Mouse (Mus musculus) neural tube, embryonic 14.5 days (tissue): ENCODE measurements at regions not wholly inside any gene's neighbourhood (a gene's known extent, or its start where the extent isn't known, plus 50 kb on each side); places are given as distances from the start of the nearest gene placed in this dataset.

ENCODE experiments used
- ATAC-seq: fragments of 200-750 bp; cut with Nextera tagmentation; 2 replicates; pipeline ENCODE4 v1.8.0; 2017; ENCODE audit warnings: low read depth, mild to moderate bottlenecking, moderate TSS enrichment, moderate library complexity
- H3K27ac ChIP-seq: fragments of 300-500 bp; sonication (generic); 2 replicates; pipeline ENCODE4 v1.5.1; 2014; ENCODE audit warnings: low read depth, mild to moderate bottlenecking, control low read depth, low read length, moderate library complexity, mixed read lengths
- H3K27me3 ChIP-seq: fragments of 300-500 bp; sonication (generic); 2 replicates; pipeline ENCODE4 v1.6.1; 2014; ENCODE audit warnings: low read length; ENCODE audit not compliant: control insufficient read depth, insufficient read depth
- H3K36me3 ChIP-seq: fragments of 300-500 bp; sonication (generic); 2 replicates; pipeline ENCODE4 v1.6.1; 2014; ENCODE audit warnings: low read length, mixed read lengths; ENCODE audit not compliant: control insufficient read depth, insufficient read depth
- H3K4me1 ChIP-seq: fragments of 300-500 bp; sonication (generic); 2 replicates; pipeline ENCODE4 v1.6.1; 2014; ENCODE audit warnings: low read length; ENCODE audit not compliant: control insufficient read depth, insufficient read depth
- H3K4me2 ChIP-seq: fragments of 300-500 bp; sonication (generic); 2 replicates; pipeline ENCODE4 v1.6.1; 2014; ENCODE audit warnings: mild to moderate bottlenecking, low read depth, low read length, control low read depth
- H3K4me3 ChIP-seq: fragments of 300-500 bp; sonication (generic); 2 replicates; pipeline ENCODE4 v1.5.1; 2014; ENCODE audit warnings: low read depth, low read length, control low read depth, mixed read lengths
- H3K9ac ChIP-seq: fragments of 300-500 bp; sonication (generic); replicated peaks from 2 replicates; pipeline ENCODE4 v1.6.1; 2014; ENCODE audit warnings: low read depth, mild to moderate bottlenecking, control low read depth, low read length, mixed read lengths
- H3K9me3 ChIP-seq: fragments of 300-500 bp; sonication (generic); 2 replicates; pipeline ENCODE4 v1.6.1; 2016; ENCODE audit warnings: low read length; ENCODE audit not compliant: control insufficient read depth
- WGBS: fragments of 180-500 bp; shearing (Covaris S2); extraction: QIAGEN DNeasy Blood & Tissue Kit; methylation state at CpG from one replicate; pipeline ENCODE4 v1.1.7; 2014; 5-methylcytosine and 5-hydroxymethylcytosine counted together

- H3K4me1 ChIP-seq = no peaks in the 10 kb centered on the region
- ATAC-seq = no peak
- 92% methylated on average over 4 of the region's 4 CpGs for WGBS
- H3K4me2 ChIP-seq = no peak overlapping the region
- no peaks in the 10 kb centered on the region for H3K36me3 ChIP-seq
- no peaks in the 10 kb centered on the region for H3K27me3 ChIP-seq
- no peak overlapping the region for H3K9ac ChIP-seq
- H3K4me3 ChIP-seq = no peak overlapping the region
- H3K9me3 ChIP-seq = no peaks in the 10 kb centered on the region
- no peak overlapping the region for H3K27ac ChIP-seq
These were observed 97.6 kb upstream of the Pdcd1 start for GRCm38 (mm10) chr1:94149958-94150357.

GRCm38 (mm10) chr1:94147015-94147414, 94.7 kb upstream of the Pdcd1 start:
- H3K36me3 ChIP-seq = no peaks in the 10 kb centered on the region
- no peaks in the 10 kb centered on the region for H3K4me1 ChIP-seq
- ATAC-seq = no peak
- no peak overlapping the region for H3K9ac ChIP-seq
- no peak overlapping the region for H3K27ac ChIP-seq
- no peak overlapping the region for H3K4me3 ChIP-seq
- H3K9me3 ChIP-seq = no peaks in the 10 kb centered on the region
- H3K4me2 ChIP-seq = no peak overlapping the region
- WGBS = 86% methylated on average over 4 of the region's 4 CpGs
- H3K27me3 ChIP-seq = no peaks in the 10 kb centered on the region

GRCm38 (mm10) chr1:94140518-94140917, 88.2 kb upstream of the Pdcd1 start:
- H3K9ac ChIP-seq = no peak overlapping the region
- H3K4me1 ChIP-seq = no peaks in the 10 kb centered on the region
- H3K4me2 ChIP-seq = no peak overlapping the region
- no peak overlapping the region for H3K27ac ChIP-seq
- H3K4me3 ChIP-seq = no peak overlapping the region
- 77% methylated on average over 3 of the region's 3 CpGs for WGBS
- ATAC-seq = no peak
- H3K9me3 ChIP-seq = no peaks in the 10 kb centered on the region
- H3K36me3 ChIP-seq = no peaks in the 10 kb centered on the region
- no peaks in the 10 kb centered on the region for H3K27me3 ChIP-seq

GRCm38 (mm10) chr1:94139445-94140062, 87.2 kb upstream of the Pdcd1 start:
- H3K36me3 ChIP-seq = no peaks in the 10 kb centered on the region
- 0 out of 2 replicates have a peak, but pooled peaks have one; percentile 41 for ATAC-seq
- H3K4me1 ChIP-seq = no peaks in the 10 kb centered on the region
- no peaks in the 10 kb centered on the region for H3K27me3 ChIP-seq
- no peak overlapping the region for H3K9ac ChIP-seq
- no peaks in the 10 kb centered on the region for H3K9me3 ChIP-seq
- H3K27ac ChIP-seq = no peak overlapping the region
- WGBS = 80% methylated on average over 5 of the region's 5 CpGs
- H3K4me2 ChIP-seq = no peak overlapping the region
- no peak overlapping the region for H3K4me3 ChIP-seq

GRCm38 (mm10) chr1:94136731-94137130, 84.4 kb upstream of the Pdcd1 start:
- Histone ChIP-seq H3K4me1 (no peaks in the 10 kb centered on the region), H3K9me3 (no peaks in the 10 kb centered on the region), H3K9ac (no peak overlapping the region), H3K27me3 (no peaks in the 10 kb centered on the region), H3K36me3 (no peaks in the 10 kb centered on the region), H3K4me2 (no peak overlapping the region), H3K4me3 (no peak overlapping the region), H3K27ac (no peak overlapping the region)
- 86% methylated on average over 8 of the region's 8 CpGs for WGBS
- ATAC-seq = no peak
